Mouse (Mus musculus) lung, embryonic 15.5 days (tissue): ENCODE measurements around the gene Tdp2. TPM values are rescaled to one million over a fixed set of nuclear protein-coding genes. Genes with fewer than 3 reads are reported as not detected.
"Not testable (repeated sequence)": the region's sequence is repeated elsewhere in the genome, so short reads cannot be mapped to it uniquely, and the experiment has no call there.

Experiments used
- ATAC-seq: fragments of 200-750 bp; cut with Nextera tagmentation; 2 replicates; pipeline ENCODE4 v1.8.0; 2017; ENCODE audit warnings: moderate number of reproducible peaks, borderline replicate concordance; ENCODE audit not compliant: low FRiP score, low TSS enrichment; ENCODE audit errors: extremely low read depth
- H3K27ac ChIP-seq: fragments of 300-500 bp; sonication (generic); 2 replicates; pipeline ENCODE4 v1.5.1; 2015; ENCODE audit warnings: moderate library complexity, mild to moderate bottlenecking, inconsistent platforms
- H3K27me3 ChIP-seq: fragments of 300-500 bp; sonication (generic); 2 replicates; pipeline ENCODE4 v1.6.1; 2015; ENCODE audit warnings: inconsistent platforms
- H3K36me3 ChIP-seq: fragments of 300-500 bp; sonication (generic); 2 replicates; pipeline ENCODE4 v1.6.1; 2015; ENCODE audit warnings: inconsistent platforms
- H3K4me1 ChIP-seq: fragments of 300-500 bp; sonication (generic); 2 replicates; pipeline ENCODE4 v1.6.1; 2015; ENCODE audit warnings: inconsistent platforms
- H3K4me2 ChIP-seq: fragments of 300-500 bp; sonication (generic); 2 replicates; pipeline ENCODE4 v1.6.1; 2015; ENCODE audit warnings: inconsistent platforms, mild to moderate bottlenecking, moderate library complexity
- H3K4me3 ChIP-seq: fragments of 300-500 bp; sonication (generic); 2 replicates; pipeline ENCODE4 v1.5.1; 2015; ENCODE audit warnings: mild to moderate bottlenecking, inconsistent platforms
- H3K9ac ChIP-seq: fragments of 300-500 bp; sonication (generic); 2 replicates; pipeline ENCODE4 v1.6.1; 2015; ENCODE audit warnings: inconsistent platforms
- H3K9me3 ChIP-seq: fragments of 300-500 bp; sonication (generic); 2 replicates; pipeline ENCODE4 v1.6.1; 2016; ENCODE audit warnings: inconsistent platforms
- WGBS: fragments of 180-500 bp; shearing (Covaris S2); methylation state at CpG from one replicate; pipeline ENCODE4 v1.1.7; 2015; 5-methylcytosine and 5-hydroxymethylcytosine counted together
- polyA plus RNA-seq: library from polyadenylated mRNA; unstranded; fragments of >200 nt; fragmentation: Nextera tagmentation; extraction: Ambion mirVana; gene quantifications from 2 replicates; pipeline ENCODE4 v1.2.1, GENCODE M21; 2015

Gene Tdp2
- polyA plus RNA-seq, 1 experiment from 2014 or later = 57.6 TPM

- no peak overlapping the region for H3K9ac ChIP-seq
These were observed 5.4 kb upstream of the Tdp2 start for GRCm38 (mm10) chr13:24826116-24826515.

DNA sequence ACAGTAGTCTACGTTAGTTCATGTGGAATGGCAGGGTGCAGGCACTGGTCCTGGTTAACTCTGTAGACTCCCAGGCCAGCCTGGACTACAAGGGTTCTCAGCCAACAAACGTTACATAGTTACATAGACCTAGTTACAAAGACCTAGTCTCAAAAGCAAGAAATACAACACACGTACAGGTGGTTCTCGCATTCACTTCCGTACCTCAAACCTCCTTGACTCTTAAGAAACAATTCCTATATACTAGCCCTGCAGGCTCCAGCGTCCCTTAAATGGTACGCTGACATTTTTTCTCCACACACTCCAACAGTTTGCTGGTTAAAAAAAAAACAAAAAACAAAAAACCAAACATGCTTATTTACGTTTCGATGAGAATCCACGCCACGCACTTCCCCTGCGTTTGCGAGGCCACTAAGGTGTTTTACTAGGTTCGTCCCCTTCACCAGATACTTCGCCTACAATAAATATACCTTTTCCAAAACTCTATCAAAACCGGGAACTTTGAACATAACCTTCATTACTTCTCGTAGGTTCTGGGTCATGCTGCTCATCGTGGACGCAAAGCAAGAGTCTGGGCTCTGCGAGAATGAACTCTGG is 625 bp upstream of the Tdp2 start:
- Histone ChIP-seq H3K4me1 (peaks cover 22% of the 10 kb centered on the region), H3K9me3 (no peaks in the 10 kb centered on the region), H3K4me3 (peak overlapping the region; percentile 95), H3K27me3 (no peaks in the 10 kb centered on the region), H3K36me3 (no peaks in the 10 kb centered on the region), H3K4me2 (peak overlapping the region; percentile 74), H3K9ac (peak overlapping the region; percentile 96), H3K27ac (peak overlapping the region; percentile 72)
- no peak for ATAC-seq
- 3% methylated on average over 20 of the region's 20 CpGs for WGBS

More at GRCm38 (mm10) chr13:24826116-24826515, 5.4 kb upstream of the Tdp2 start:
- WGBS = 66% methylated on average over 7 of the region's 7 CpGs
- Histone ChIP-seq H3K4me2 (no peak overlapping the region), H3K27ac (no peak overlapping the region), H3K36me3 (no peaks in the 10 kb centered on the region), H3K4me1 (peaks cover 3% of the 10 kb centered on the region; the same call in 1 of the 2 replicates), H3K9me3 (no peaks in the 10 kb centered on the region), H3K4me3 (no peak overlapping the region), H3K27me3 (no peaks in the 10 kb centered on the region)
- ATAC-seq = no peak

DNA sequence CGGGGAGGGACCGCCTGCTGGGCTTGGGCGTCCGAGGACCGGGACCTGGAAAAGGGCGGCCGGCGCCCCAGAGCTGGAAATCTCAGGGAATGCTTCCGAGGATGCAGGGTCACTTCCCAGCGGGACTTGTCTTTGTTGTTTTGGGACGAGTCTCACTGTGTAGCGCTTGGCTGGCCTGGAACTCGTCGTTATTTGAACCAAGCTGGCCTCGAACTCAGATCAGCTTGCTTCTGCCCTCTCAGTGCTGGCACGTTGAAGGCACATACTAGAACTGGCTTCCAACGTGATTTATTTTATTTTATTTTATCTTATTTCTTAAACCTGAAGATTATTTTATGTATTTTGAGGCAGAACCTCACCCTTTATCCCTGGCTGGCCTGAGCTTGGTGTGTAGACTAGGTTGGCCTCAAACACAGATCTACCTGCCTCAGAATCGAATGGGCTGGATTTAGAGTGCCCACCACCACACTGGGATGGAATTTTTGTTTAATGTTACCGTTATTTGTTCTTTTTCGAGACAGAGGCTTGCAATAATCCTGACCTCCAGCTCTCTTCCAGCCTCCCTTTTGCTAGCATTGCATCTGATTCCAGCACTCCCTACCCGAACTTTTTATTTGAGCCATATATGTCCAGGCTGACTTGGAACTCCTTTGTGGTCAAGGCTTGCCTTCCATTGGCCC is 792 bp downstream of the Tdp2 start:
- H3K36me3 ChIP-seq = peaks cover 5% of the 10 kb centered on the region; the same call in 1 of the 2 replicates
- no peaks in the 10 kb centered on the region for H3K9me3 ChIP-seq
- WGBS = under 1% methylated on average over 21 of the region's 21 CpGs
- peak overlapping the region; percentile 95 for H3K4me3 ChIP-seq
- peak overlapping the region; percentile 73 for H3K4me2 ChIP-seq
- H3K4me1 ChIP-seq = peaks cover 22% of the 10 kb centered on the region
- ATAC-seq = no peak
- H3K27me3 ChIP-seq = no peaks in the 10 kb centered on the region
- peak overlapping the region; percentile 96 for H3K9ac ChIP-seq
- H3K27ac ChIP-seq = peak overlapping the region; percentile 98

DNA sequence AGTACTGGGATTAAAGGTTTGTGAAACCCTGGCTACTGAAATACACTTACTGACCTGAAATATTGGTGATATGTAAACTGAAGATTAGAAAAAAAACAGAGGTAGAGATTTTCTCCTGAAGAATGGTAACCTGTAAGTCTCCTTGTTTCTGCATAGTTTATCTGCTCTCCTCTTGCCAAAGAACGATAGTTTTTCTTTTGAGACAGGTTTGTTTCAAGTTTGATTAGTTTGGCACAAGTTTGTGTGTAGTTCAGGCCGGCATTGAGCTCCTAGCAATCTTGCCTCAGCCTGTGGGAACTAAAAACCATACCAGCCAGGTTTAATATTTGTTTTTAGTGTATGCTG is 1.3 kb downstream of the Tdp2 start:
- H3K4me3 ChIP-seq = peak overlapping the region; percentile 95
- no peaks in the 10 kb centered on the region for H3K9me3 ChIP-seq
- peaks cover 6% of the 10 kb centered on the region; the same call in 1 of the 2 replicates for H3K36me3 ChIP-seq
- H3K4me2 ChIP-seq = peak overlapping the region; percentile 73
- no peak for ATAC-seq
- H3K4me1 ChIP-seq = peaks cover 22% of the 10 kb centered on the region
- H3K27ac ChIP-seq = no peak overlapping the region
- WGBS = 21% methylated on average over 2 of the region's 2 CpGs
- no peaks in the 10 kb centered on the region for H3K27me3 ChIP-seq
- H3K9ac ChIP-seq = peak overlapping the region; percentile 96

GRCm38 (mm10) chr13:24837765-24838164 is 6.3 kb downstream of the Tdp2 start:
- not testable (repeated sequence) for H3K27ac ChIP-seq, H3K4me3 ChIP-seq, H3K9me3 ChIP-seq, H3K4me2 ChIP-seq, H3K27me3 ChIP-seq, H3K9ac ChIP-seq, ATAC-seq
- WGBS = 88% methylated on average over 8 of the region's 8 CpGs
- H3K36me3 ChIP-seq = peaks cover 22% of the 10 kb centered on the region
- peaks cover 13% of the 10 kb centered on the region for H3K4me1 ChIP-seq

GRCm38 (mm10) chr13:24839831-24840230 is 8.4 kb downstream of the Tdp2 start:
- ATAC-seq = no peak
- no peak overlapping the region for H3K27ac ChIP-seq
- H3K9me3 ChIP-seq = no peaks in the 10 kb centered on the region
- H3K36me3 ChIP-seq = peaks cover 22% of the 10 kb centered on the region
- H3K4me2 ChIP-seq = no peak overlapping the region
- 68% methylated on average over 3 of the region's 3 CpGs for WGBS
- H3K27me3 ChIP-seq = no peaks in the 10 kb centered on the region
- H3K4me1 ChIP-seq = peaks cover 2% of the 10 kb centered on the region
- no peak overlapping the region for H3K9ac ChIP-seq
- no peak overlapping the region for H3K4me3 ChIP-seq

DNA sequence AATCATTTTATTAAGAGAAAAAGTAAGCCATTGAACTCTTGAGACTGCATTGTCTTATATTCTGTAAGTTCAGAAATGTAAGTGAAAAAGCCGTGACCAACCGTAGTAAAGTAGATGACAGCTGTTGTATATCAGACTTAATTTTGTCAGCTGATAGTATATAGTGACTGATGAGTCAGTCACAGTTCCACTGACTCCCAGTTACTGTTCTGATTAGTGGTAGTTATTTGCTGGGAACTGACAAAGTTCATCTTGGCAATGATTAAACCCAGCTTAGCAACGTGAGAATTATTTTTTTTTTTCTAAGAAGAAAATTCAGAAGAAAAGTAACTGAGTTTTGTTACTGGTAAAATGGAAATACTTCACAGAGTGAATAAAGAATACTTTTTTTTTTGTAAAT is 10.2 kb downstream of the Tdp2 start:
- H3K9ac ChIP-seq = no peak overlapping the region
- peaks cover 5% of the 10 kb centered on the region for H3K4me1 ChIP-seq
- peaks cover 19% of the 10 kb centered on the region for H3K36me3 ChIP-seq
- WGBS = 73% methylated on average over 3 of the region's 3 CpGs
- H3K9me3 ChIP-seq = no peaks in the 10 kb centered on the region
- no peak for ATAC-seq
- H3K27me3 ChIP-seq = no peaks in the 10 kb centered on the region
- H3K4me2 ChIP-seq = no peak overlapping the region
- no peak overlapping the region for H3K4me3 ChIP-seq
- no peak overlapping the region for H3K27ac ChIP-seq

GRCm38 (mm10) chr13:24844983-24845955 is 13.8 kb downstream of the Tdp2 start, which contains the start of gene D130043K22Rik:
Gene D130043K22Rik, plus strand, starts transcription at chr13:24845135.
- no peak within 1 kb of the TSS for H3K27ac ChIP-seq
- peak within 1 kb of the TSS; percentile 25 for H3K4me3 ChIP-seq
- no peaks in the 10 kb centered on the region for H3K27me3 ChIP-seq
- peak; percentile 73; the same call in 1 of the 2 replicates for ATAC-seq
- H3K4me2 ChIP-seq = peak within 1 kb of the TSS; percentile 64
- H3K9ac ChIP-seq = no peak within 1 kb of the TSS
- H3K9me3 ChIP-seq = no peaks in the 10 kb centered on the region
- 13% methylated on average over 40 of the region's 40 CpGs for WGBS
- H3K4me1 ChIP-seq = peaks cover 5% of the 10 kb centered on the region
- H3K36me3 ChIP-seq = peaks cover 7% of the 10 kb centered on the region

DNA sequence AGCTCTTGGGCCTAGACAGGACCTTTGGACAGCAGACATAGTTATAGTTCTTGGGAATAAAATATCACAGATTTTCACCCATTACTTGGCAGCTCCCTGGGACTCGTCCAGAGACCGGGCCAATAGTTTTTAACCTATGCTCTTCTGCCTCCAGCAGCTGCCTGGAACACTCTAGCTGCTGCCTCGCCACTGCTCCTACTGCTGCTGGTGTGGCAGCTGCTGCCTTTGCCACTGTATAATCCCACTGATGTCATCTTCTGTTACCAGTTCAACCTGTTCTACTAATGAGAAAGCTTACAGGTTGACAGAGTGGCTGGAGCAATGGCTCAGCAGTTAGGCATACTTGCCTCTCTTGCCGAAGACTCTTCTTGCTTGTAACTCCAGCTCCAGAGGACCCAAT is 17.8 kb downstream of the Tdp2 start:
- H3K27ac ChIP-seq = no peak overlapping the region
- peaks cover 5% of the 10 kb centered on the region for H3K4me1 ChIP-seq
- no peaks in the 10 kb centered on the region for H3K9me3 ChIP-seq
- H3K27me3 ChIP-seq = no peaks in the 10 kb centered on the region
- 56% methylated on average over 4 of the region's 4 CpGs for WGBS
- H3K9ac ChIP-seq = no peak overlapping the region
- no peaks in the 10 kb centered on the region for H3K36me3 ChIP-seq
- no peak overlapping the region for H3K4me2 ChIP-seq
- no peak for ATAC-seq
- no peak overlapping the region for H3K4me3 ChIP-seq

DNA sequence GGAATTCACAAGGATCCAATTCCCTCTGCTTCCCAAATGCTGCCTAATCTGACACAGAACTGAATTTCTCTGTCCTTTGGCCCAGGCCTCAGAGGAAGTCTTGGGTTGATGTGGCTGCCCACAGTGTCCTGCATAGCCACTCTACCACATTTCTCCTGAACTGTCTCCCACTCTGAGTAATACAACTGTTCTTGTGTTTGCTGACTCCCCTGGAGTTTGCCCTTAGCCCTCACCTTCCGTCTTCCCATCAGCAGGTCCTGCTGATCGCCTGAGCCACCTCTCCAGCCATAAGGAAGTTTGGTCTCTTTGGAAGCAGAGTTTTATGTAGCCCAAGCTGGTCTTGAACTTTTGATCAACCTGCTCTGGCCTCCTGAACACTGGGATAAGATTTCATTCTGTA is 20.5 kb downstream of the Tdp2 start:
- Histone ChIP-seq H3K9ac (no peak overlapping the region), H3K27ac (no peak overlapping the region), H3K4me2 (no peak overlapping the region), H3K36me3 (no peaks in the 10 kb centered on the region), H3K27me3 (no peaks in the 10 kb centered on the region), H3K4me1 (no peaks in the 10 kb centered on the region), H3K4me3 (no peak overlapping the region), H3K9me3 (no peaks in the 10 kb centered on the region)
- ATAC-seq = no peak
- 68% methylated on average over 2 of the region's 2 CpGs for WGBS

GRCm38 (mm10) chr13:24852570-24852969 is 21.1 kb downstream of the Tdp2 start:
- H3K9me3 ChIP-seq = no peaks in the 10 kb centered on the region
- no peaks in the 10 kb centered on the region for H3K27me3 ChIP-seq
- no peak overlapping the region for H3K9ac ChIP-seq
- H3K4me2 ChIP-seq = no peak overlapping the region
- no peak overlapping the region for H3K27ac ChIP-seq
- H3K4me3 ChIP-seq = no peak overlapping the region
- 81% methylated on average over 3 of the region's 3 CpGs for WGBS
- no peaks in the 10 kb centered on the region for H3K4me1 ChIP-seq
- no peaks in the 10 kb centered on the region for H3K36me3 ChIP-seq
- ATAC-seq = no peak
